Mouse (Mus musculus) hindbrain, postnatal 0 days (tissue): ENCODE measurements around the gene Psmd9. TPM values are rescaled to one million over a fixed set of nuclear protein-coding genes. Genes with fewer than 3 reads are reported as not detected.

Experiments
- ATAC-seq: fragments of 200-750 bp; cut with Nextera tagmentation; 2 replicates; pipeline ENCODE4 v1.8.0; 2017; ENCODE audit warnings: mild to moderate bottlenecking, moderate TSS enrichment, moderate library complexity
- DNase-seq: peaks from one replicate; pipeline ENCODE4 v3.0.0-alpha.2; 2015; ENCODE audit warnings: low spot score
- H3K27ac ChIP-seq: fragments of 300-500 bp; sonication (generic); 2 replicates; pipeline ENCODE4 v1.5.1; 2014; ENCODE audit warnings: mild to moderate bottlenecking
- H3K27me3 ChIP-seq: fragments of 300-500 bp; sonication (generic); 2 replicates; pipeline ENCODE4 v1.6.1; 2014; ENCODE audit warnings: low read length, mixed read lengths; ENCODE audit not compliant: insufficient read depth
- H3K36me3 ChIP-seq: fragments of 300-500 bp; sonication (generic); 2 replicates; pipeline ENCODE4 v1.6.1; 2014; ENCODE audit warnings: low read length, mixed read lengths; ENCODE audit not compliant: insufficient read depth
- H3K4me1 ChIP-seq: fragments of 300-500 bp; sonication (generic); 2 replicates; pipeline ENCODE4 v1.6.1; 2014; ENCODE audit warnings: antibody characterized with exemption, low read length, mixed read lengths; ENCODE audit not compliant: insufficient read depth
- H3K4me2 ChIP-seq: fragments of 300-500 bp; sonication (generic); 2 replicates; pipeline ENCODE4 v1.6.1; 2014; ENCODE audit warnings: low read depth, mild to moderate bottlenecking, low read length, moderate library complexity, mixed read lengths
- H3K4me3 ChIP-seq: fragments of 300-500 bp; sonication (generic); 2 replicates; pipeline ENCODE4 v1.5.1; 2014; ENCODE audit warnings: low read length
- H3K9ac ChIP-seq: fragments of 300-500 bp; sonication (generic); replicated peaks from 2 replicates; pipeline ENCODE4 v1.6.1; 2014; ENCODE audit warnings: mild to moderate bottlenecking, low read length, moderate library complexity, mixed read lengths
- H3K9me3 ChIP-seq: fragments of 300-500 bp; sonication (generic); 2 replicates; pipeline ENCODE4 v1.6.1; 2016; ENCODE audit warnings: low read length, mixed read lengths
- CTCF ChIP-seq: IDR thresholded peaks from 2 replicates; pipeline ENCODE4 v1.5.1; 2016; ENCODE audit warnings: antibody characterized with exemption, control low read depth, low read depth
- WGBS: fragments of 180-500 bp; shearing (Covaris S2); extraction: QIAGEN DNeasy Blood & Tissue Kit; methylation state at CpG from one replicate; pipeline ENCODE4 v1.1.7; 2014; 5-methylcytosine and 5-hydroxymethylcytosine counted together
- polyA plus RNA-seq: library from polyadenylated mRNA; unstranded; fragments of >200 nt; fragmentation: Nextera tagmentation; extraction: Ambion mirVana; gene quantifications from 2 replicates; pipeline ENCODE4 v1.2.1, GENCODE M21; 2015
- total RNA-seq: library from RNA; depleted of rRNA; stranded (reverse); fragments of >200 nt; gene quantifications from 2 replicates; pipeline ENCODE4 v1.2.3, GENCODE M21; 2014

Gene Psmd9
- total and polyA plus RNA-seq, 2 experiments from 2014 or later, result 30.8 to 86.1 TPM

DNA sequence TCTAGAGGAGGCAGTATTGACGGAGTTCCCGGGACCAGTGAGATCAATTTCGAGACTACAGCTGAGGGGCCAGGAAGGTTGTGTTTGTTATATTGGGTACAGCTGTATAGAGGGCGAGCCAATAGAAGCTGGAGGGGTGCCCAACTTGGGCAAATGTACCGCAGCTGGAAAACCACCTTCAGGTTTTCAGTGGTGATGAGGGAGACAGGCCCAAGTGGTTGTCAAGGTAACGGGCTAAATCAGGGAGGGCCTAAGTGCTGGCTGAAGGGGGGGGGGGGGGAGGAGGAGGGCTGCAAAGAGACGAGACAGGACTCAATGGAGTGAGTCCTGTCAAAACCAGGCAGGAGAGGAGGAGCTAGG is 35.4 kb upstream of the Psmd9 start:
- H3K4me2 ChIP-seq, result peak overlapping the region; percentile 99
- H3K27ac ChIP-seq, result peak overlapping the region; percentile 100
- H3K9ac ChIP-seq, result no peak overlapping the region
- no peak for TF ChIP-seq CTCF
- no peaks in the 10 kb centered on the region for H3K9me3 ChIP-seq
- ATAC-seq, result no peak
- no peaks in the 10 kb centered on the region; the same call in 1 of the 2 replicates for H3K36me3 ChIP-seq
- peak; percentile 50 for DNase-seq
- H3K4me3 ChIP-seq, result no peak overlapping the region
- no peaks in the 10 kb centered on the region for H3K27me3 ChIP-seq
- WGBS, result 9% methylated on average over 7 of the region's 7 CpGs
- peaks cover 59% of the 10 kb centered on the region for H3K4me1 ChIP-seq

DNA sequence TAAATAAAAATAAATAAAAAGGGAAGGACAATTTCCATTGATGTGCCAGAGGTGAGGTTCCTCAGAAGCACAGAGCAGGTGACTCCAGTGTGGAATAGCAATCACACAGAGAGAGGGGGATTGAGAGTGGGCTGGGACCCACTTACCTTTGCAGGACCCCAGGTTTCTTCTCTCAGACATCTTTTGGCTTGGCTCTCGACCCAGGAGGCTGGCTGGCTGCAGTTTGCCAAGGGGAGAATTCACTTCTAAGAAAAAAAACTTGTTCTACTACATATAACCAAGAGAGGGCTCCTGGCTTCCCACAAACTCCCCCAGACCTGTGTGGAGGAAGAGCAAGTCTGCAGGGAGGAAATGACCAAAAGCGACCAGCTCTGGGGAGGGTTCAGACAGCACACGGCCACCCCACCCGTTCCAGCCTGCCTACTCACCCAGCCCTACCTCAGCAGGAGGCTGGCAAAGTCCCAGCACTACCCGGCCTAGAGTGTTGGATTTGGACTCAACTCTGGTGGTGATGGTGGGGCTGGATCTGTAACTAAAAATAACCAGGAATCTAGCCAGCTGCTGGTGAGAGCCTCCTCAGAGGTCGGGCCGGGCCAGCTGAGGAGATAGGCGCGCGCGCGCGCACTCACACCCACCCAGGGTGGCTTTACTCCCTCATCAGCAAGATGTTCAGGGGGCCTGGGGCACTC is 34.9 kb upstream of the Psmd9 start:
- Histone ChIP-seq H3K4me3 (peak overlapping the region; percentile 78; the same call in 1 of the 2 replicates), H3K4me2 (peak overlapping the region; percentile 99), H3K4me1 (peaks cover 59% of the 10 kb centered on the region), H3K27ac (peak overlapping the region; percentile 100), H3K9me3 (no peaks in the 10 kb centered on the region), H3K9ac (peak overlapping the region; percentile 96), H3K27me3 (no peaks in the 10 kb centered on the region), H3K36me3 (no peaks in the 10 kb centered on the region; the same call in 1 of the 2 replicates)
- TF ChIP-seq CTCF, result no peak
- ATAC-seq (no peak), DNase-seq (peak; percentile 49)
- WGBS, result 10% methylated on average over 13 of the region's 13 CpGs

DNA sequence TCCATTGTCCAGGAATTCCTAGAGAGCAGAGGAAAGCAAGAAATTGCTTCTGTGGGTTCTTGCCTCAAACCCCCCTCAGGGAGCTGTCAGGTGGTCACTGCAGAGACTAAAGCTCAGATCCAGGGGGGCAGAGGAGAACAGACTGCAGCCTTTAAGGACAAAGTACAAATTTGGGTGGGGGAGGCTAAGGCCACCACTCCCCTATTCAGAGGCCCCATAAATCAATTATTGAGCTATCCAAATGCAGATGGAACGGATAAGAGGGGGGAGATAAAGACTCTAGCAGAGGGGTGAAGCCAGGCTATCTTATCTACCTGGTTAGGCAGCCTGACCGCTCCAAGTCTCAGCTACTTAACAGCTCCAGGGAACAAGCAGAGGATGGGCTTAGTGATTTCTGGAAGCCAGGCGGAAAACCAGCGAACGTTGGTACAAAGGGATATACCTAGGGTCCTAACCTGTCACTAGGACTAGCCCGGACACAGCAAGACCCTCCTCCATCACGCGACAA is 34.3 kb upstream of the Psmd9 start:
- TF ChIP-seq CTCF, result no peak
- no peaks in the 10 kb centered on the region for H3K27me3 ChIP-seq
- peaks cover 59% of the 10 kb centered on the region for H3K4me1 ChIP-seq
- peak overlapping the region; percentile 100; the same call in 1 of the 2 replicates for H3K27ac ChIP-seq
- H3K36me3 ChIP-seq, result no peaks in the 10 kb centered on the region
- DNase-seq, result no peak
- ATAC-seq, result no peak
- H3K4me3 ChIP-seq, result peak overlapping the region; percentile 78
- H3K9ac ChIP-seq, result peak overlapping the region; percentile 96
- peak overlapping the region; percentile 99 for H3K4me2 ChIP-seq
- H3K9me3 ChIP-seq, result no peaks in the 10 kb centered on the region
- 17% methylated on average over 8 of the region's 8 CpGs for WGBS

DNA sequence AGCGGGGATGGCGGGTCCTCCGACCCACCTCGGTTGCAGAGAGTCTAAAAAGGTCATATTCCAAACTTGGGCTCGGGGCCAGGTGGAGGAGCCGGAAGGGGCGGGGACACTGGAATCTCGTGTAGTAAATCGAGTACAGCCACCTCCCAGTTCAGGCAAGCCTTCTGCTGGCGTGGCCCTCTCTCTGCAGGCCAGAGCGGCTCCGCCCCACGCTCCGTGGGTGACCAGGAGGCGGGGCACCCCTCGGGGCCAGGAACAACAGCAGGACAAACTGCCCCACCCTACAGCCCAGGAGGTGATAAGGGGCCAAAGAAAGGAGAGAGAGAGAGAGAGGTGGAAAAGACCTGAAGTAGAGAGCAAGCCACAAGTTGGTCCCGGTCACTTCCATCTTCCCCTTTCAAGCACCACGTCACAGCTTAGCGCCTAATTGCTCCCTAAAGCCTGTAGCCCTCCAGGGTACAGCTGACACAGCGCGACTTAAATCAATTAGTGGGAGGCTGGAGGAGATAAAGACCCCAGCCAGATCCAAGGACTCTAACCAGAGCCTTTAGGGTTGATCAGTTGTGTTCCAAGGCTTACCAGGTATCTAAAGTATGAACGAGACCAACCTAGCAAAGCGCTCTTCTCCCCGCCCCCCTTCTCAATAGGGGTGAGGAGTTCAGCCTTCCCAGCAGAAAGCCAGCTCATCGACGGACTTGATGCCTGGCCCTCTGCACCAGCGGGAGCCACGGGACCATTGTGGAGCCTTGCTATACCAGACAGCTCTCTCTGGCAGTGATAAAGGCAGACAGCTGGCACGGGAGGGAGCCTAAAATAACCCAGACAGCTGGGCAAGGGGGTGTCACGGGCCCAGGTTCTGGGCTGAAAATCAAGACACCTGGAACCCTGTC is 33.5 kb upstream of the Psmd9 start:
- H3K27ac ChIP-seq, result peak overlapping the region; percentile 100
- DNase-seq, result peak; percentile 72
- peak overlapping the region; percentile 96 for H3K9ac ChIP-seq
- H3K27me3 ChIP-seq, result no peaks in the 10 kb centered on the region
- 3% methylated on average over 30 of the region's 30 CpGs for WGBS
- no peaks in the 10 kb centered on the region for H3K36me3 ChIP-seq
- peaks cover 59% of the 10 kb centered on the region for H3K4me1 ChIP-seq
- peak; percentile 2 for ATAC-seq
- no peaks in the 10 kb centered on the region for H3K9me3 ChIP-seq
- peak overlapping the region; percentile 78 for H3K4me3 ChIP-seq
- peak overlapping the region; percentile 99 for H3K4me2 ChIP-seq
- TF ChIP-seq CTCF, result no peak

DNA sequence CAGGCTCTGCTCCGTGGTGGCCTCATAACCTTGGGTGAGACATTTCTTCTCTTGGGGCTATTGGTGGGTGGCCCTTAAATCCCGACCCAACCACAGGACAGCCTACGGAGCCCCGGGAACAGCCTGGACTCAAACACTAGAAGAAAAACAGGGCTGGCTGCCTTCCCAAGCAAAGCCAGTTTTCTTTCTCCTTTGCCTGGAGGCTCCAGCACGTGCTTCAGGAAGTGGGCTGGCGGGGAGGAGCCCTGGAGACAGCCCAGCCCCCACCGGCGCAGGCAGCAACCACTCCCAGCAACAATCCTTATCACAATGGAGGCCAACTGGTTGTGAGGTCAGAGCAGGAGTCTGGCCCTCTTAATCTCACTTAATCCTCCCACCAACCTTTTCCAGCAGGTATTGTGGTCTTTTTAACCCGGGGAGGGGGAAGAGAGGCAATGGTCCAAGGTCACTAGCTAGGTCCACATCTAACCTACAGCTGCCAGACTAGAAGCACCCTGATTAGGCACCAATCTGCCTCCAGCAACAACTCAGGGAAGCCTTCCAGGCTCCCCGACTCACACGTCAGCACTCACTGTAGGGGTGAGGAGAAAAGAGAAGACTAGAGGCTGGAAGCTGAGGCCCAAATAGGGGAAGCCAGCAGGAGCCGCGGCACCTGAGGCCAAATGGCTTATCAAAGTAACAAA is 32.7 kb upstream of the Psmd9 start:
- Histone ChIP-seq H3K4me1 (peaks cover 59% of the 10 kb centered on the region), H3K9ac (peak overlapping the region; percentile 96), H3K9me3 (no peaks in the 10 kb centered on the region), H3K4me3 (peak overlapping the region; percentile 78), H3K27me3 (no peaks in the 10 kb centered on the region), H3K36me3 (no peaks in the 10 kb centered on the region), H3K27ac (peak overlapping the region; percentile 100), H3K4me2 (peak overlapping the region; percentile 99)
- DNase-seq (peak; percentile 88), ATAC-seq (peak; percentile 13)
- under 1% methylated on average over 13 of the region's 13 CpGs for WGBS
- TF ChIP-seq CTCF, result no peak

DNA sequence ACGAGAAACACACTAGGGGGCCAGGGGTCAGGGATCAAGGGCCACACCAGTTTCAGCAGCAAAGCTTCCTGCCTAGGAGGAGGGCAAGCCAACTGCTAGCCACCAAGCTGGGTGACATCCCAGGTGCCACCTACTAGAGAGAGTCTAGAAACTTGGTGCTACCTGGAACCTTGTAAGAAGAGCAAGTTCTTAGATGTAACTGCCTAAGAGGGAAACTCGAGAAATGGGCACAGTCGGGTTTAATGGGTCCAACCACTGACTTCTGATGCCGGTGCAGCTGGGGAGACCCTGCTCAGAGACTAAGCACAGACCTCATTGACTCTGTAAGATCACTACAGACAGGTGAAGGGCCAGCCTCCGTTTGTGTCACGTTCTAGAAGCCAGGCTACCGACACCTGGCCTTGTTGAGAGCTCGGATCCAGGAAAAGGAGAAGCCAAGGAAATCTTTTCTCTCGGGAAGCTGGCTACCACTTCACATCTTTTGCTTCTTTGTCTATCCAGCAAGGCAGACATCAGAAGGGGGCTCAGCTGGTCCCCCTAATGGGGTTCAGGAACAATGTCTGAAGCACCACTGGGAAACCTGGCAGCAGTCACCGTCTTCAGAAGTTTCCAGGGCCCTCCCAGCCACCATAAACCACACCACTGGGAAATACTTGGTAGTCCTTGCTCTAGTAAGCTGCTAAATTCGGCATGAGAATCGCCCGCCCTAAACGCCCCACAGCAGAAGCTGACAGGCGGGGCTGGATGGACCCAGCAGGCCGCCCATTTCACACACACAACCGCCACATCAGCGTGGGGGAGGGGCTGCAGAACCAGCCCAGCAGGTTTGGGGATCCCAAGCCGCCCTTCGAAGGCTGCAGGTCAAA is 31.9 kb upstream of the Psmd9 start:
- peak overlapping the region; percentile 99 for H3K4me2 ChIP-seq
- no peak for TF ChIP-seq CTCF
- H3K4me1 ChIP-seq, result peaks cover 58% of the 10 kb centered on the region
- 1% methylated on average over 20 of the region's 20 CpGs for WGBS
- no peaks in the 10 kb centered on the region for H3K9me3 ChIP-seq
- peak overlapping the region; percentile 96 for H3K9ac ChIP-seq
- no peaks in the 10 kb centered on the region for H3K36me3 ChIP-seq
- no peaks in the 10 kb centered on the region for H3K27me3 ChIP-seq
- H3K27ac ChIP-seq, result peak overlapping the region; percentile 100
- peak overlapping the region; percentile 78 for H3K4me3 ChIP-seq
- no peak for ATAC-seq
- peak; percentile 72 for DNase-seq
